Mouse (Mus musculus): ENCODE measurements around the gene Tmem206.

- TF ChIP-seq CTCF (IDR thresholded peaks at IDR 0.05; ENCODE audit: low read depth, low read length) (no peak), GATA1 (IDR thresholded peaks at IDR 0.05; ENCODE audit: borderline replicate concordance, low read length) (no peak)
These were observed 68.4 kb downstream of the Tmem206 start for GRCm38 (mm10) chr1:191394126-191394525.
